Mouse (Mus musculus) liver, embryonic 11.5 days (tissue): ENCODE measurements around the gene Trim8. TPM values are rescaled to one million over a fixed set of nuclear protein-coding genes. Genes with fewer than 3 reads are reported as not detected.

Source experiments
- ATAC-seq: fragments of 200-750 bp; cut with Nextera tagmentation; replicated peaks from 2 replicates; pipeline ENCODE4 v1.8.0; 2017; ENCODE audit warnings: moderate number of reproducible peaks, mild to moderate bottlenecking, moderate TSS enrichment, moderate library complexity; ENCODE audit not compliant: low FRiP score
- DNase-seq: peaks from one replicate; pipeline ENCODE4 v3.0.0-alpha.2; 2017; ENCODE audit warnings: low spot score
- H3K27ac ChIP-seq: fragments of 300-500 bp; sonication (generic); 2 replicates; pipeline ENCODE4 v1.5.1; 2014; ENCODE audit warnings: mild to moderate bottlenecking, low read depth, low read length, control low read depth
- H3K27me3 ChIP-seq: fragments of 300-500 bp; sonication (generic); replicated peaks from 2 replicates; pipeline ENCODE4 v1.6.1; 2014; ENCODE audit warnings: low read length, mixed read lengths; ENCODE audit not compliant: control insufficient read depth, insufficient read depth
- H3K36me3 ChIP-seq: fragments of 300-500 bp; sonication (generic); 2 replicates; pipeline ENCODE4 v1.6.1; 2014; ENCODE audit warnings: mild to moderate bottlenecking, low read length, moderate library complexity, mixed read lengths; ENCODE audit not compliant: control insufficient read depth, insufficient read depth
- H3K4me1 ChIP-seq: fragments of 300-500 bp; sonication (generic); replicated peaks from 2 replicates; pipeline ENCODE4 v1.6.1; 2014; ENCODE audit warnings: low read length, mixed read lengths; ENCODE audit not compliant: control insufficient read depth, insufficient read depth
- H3K4me2 ChIP-seq: fragments of 300-500 bp; sonication (generic); 2 replicates; pipeline ENCODE4 v1.6.1; 2014; ENCODE audit warnings: mild to moderate bottlenecking, control low read depth, moderate library complexity
- H3K4me3 ChIP-seq: fragments of 300-500 bp; sonication (generic); 2 replicates; pipeline ENCODE4 v1.5.1; 2014; ENCODE audit warnings: low read depth, low read length, control low read depth
- H3K9ac ChIP-seq: fragments of 300-500 bp; sonication (generic); 2 replicates; pipeline ENCODE4 v1.6.1; 2014; ENCODE audit warnings: low read depth, low read length, control low read depth
- H3K9me3 ChIP-seq: fragments of 300-500 bp; sonication (generic); 2 replicates; pipeline ENCODE4 v1.6.1; 2016; ENCODE audit warnings: low read length, inconsistent platforms, mixed read lengths; ENCODE audit not compliant: control insufficient read depth
- WGBS: fragments of 180-500 bp; shearing (Covaris S2); extraction: QIAGEN DNeasy Blood & Tissue Kit; methylation state at CpG from one replicate; pipeline ENCODE4 v1.1.7; 2014; 5-methylcytosine and 5-hydroxymethylcytosine counted together
- polyA plus RNA-seq: library from polyadenylated mRNA; unstranded; fragments of >200 nt; fragmentation: Nextera tagmentation; extraction: Ambion mirVana; gene quantifications from 2 replicates; pipeline ENCODE4 v1.2.1, GENCODE M21; 2014

Trim8 gene
- polyA plus RNA-seq, result 22.9 and 24.1 TPM in 2 replicates

DNA sequence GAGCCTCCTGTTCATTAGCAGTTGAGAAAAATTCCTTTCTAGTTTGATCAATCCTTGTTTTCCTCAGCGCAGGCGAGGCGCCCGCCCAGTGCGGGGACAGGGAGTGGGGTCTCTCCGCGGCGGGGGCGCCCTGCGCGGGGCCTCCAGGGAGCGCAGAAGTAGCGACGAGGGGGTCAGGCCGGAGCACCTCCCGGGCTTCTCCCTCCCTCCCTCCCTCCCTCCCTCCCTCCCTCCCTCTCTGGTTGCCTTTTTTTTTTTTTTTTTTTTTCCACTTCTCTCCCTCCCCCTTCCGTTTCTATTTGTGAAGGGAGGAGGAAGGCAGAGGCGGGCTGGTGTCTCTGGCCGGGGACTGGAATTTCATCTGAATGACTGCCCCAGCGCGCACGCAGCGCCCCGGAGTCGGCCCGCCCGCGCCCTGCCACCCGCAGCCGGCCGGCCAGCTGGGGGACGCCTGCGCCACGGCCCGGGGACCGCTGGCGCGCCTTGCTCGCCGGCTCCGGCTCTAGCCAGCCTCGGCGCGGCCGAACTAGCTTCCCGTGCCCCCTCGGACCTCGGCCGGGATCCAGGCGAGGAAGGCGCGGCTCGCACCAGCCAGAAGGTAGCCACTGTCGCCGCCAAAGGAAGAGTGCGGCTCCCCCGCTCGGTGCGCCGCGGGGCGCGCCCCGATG is at the start of gene Trim8:
Trim8 (plus strand) TSS at position 302 of the 668 bp plus-strand sequence.
- ATAC-seq, result no peak; the same call in 1 of the 2 replicates
- Histone ChIP-seq H3K9me3 (no peaks in the 10 kb centered on the region), H3K27ac (peak within 1 kb of the TSS; percentile 100), H3K9ac (peak within 1 kb of the TSS; percentile 99), H3K4me1 (peaks cover 30% of the 10 kb centered on the region), H3K4me3 (peak within 1 kb of the TSS; percentile 97), H3K36me3 (peaks cover 12% of the 10 kb centered on the region), H3K27me3 (no peaks in the 10 kb centered on the region), H3K4me2 (peak within 1 kb of the TSS; percentile 99)
- peak; percentile 85 for DNase-seq
- under 1% methylated on average over 52 of the region's 64 CpGs for WGBS

DNA sequence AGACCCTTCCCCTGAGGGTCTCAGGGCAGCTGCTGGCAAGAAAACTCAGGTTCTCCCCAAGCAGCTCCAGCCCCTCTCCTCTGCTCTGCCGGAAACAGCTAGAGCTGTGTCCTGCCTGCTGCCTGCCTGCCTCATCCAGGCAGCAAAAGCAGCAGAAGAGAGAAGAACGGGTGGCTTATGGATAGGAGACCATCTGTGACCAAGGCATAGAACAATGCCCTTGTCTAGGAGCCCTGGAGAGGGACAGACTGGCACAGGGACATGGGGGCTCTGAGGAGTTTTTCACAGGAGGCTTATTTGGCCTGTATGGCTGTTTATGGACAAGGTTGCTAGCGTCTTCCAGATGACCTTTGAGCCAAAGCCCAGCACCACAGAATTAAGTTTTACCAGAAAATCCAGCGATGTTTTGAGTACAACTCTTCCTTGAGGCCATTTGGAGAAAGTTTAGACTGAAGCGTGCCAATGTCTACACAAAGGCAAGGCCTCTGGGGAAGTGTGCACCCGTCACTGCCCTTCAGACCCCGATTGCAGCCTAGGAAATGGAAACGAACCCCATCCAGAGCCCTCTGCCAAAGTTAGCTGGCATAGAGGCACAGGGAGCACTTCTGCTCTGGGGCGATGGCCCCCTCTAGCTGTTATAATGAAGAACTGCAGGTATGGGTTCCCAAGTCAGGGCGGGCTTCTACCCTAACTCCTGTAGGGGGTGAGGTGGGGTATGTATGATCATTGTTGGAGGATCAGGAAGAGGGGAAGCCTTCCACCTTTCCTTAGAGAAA is 49.3 kb upstream of the Trim8 start:
- no peak overlapping the region for H3K27ac ChIP-seq

DNA sequence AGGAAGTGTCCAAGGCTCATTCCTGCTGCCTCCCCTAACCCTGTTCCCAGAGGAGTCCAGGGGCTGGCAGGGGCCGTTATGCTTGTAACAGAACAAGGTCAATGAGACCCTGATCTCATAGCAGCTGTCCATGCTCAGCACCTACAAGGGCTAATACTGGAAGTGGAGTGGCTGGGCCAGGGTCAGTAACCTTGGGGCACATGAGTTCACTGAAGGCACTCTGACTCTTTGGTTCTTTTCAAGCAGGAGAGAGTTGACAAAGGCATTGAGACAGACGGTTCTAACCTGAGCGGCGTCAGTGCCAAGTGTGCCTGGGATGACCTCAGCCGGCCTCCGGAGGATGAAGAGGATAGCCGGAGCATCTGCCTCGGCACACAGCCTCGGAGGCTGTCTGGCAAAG is 48.6 kb upstream of the Trim8 start:
- peaks cover 3% of the 10 kb centered on the region; the same call in 1 of the 2 replicates for H3K36me3 ChIP-seq
- H3K4me2 ChIP-seq, result no peak overlapping the region
- DNase-seq, result no peak
- no peaks in the 10 kb centered on the region for H3K27me3 ChIP-seq
- 0 out of 2 replicates have a peak overlapping the region, but pooled peaks have one; percentile 21 for H3K9ac ChIP-seq
- H3K4me3 ChIP-seq, result no peak overlapping the region
- peaks cover 55% of the 10 kb centered on the region for H3K4me1 ChIP-seq
- 83% methylated on average over 9 of the region's 9 CpGs for WGBS
- no peaks in the 10 kb centered on the region for H3K9me3 ChIP-seq
- no peak for ATAC-seq
- peak overlapping the region; percentile 41 for H3K27ac ChIP-seq

More for the DNA sequence above, 49.3 kb upstream of the Trim8 start:
- no peak overlapping the region for H3K4me3 ChIP-seq
- no peak overlapping the region for H3K9ac ChIP-seq
- H3K36me3 ChIP-seq, result peaks cover 3% of the 10 kb centered on the region; the same call in 1 of the 2 replicates
- H3K4me2 ChIP-seq, result no peak overlapping the region
- DNase-seq (no peak), ATAC-seq (no peak)
- no peaks in the 10 kb centered on the region for H3K9me3 ChIP-seq
- peaks cover 56% of the 10 kb centered on the region for H3K4me1 ChIP-seq
- no peaks in the 10 kb centered on the region for H3K27me3 ChIP-seq
- WGBS, result 43% methylated on average over 10 of the region's 10 CpGs

DNA sequence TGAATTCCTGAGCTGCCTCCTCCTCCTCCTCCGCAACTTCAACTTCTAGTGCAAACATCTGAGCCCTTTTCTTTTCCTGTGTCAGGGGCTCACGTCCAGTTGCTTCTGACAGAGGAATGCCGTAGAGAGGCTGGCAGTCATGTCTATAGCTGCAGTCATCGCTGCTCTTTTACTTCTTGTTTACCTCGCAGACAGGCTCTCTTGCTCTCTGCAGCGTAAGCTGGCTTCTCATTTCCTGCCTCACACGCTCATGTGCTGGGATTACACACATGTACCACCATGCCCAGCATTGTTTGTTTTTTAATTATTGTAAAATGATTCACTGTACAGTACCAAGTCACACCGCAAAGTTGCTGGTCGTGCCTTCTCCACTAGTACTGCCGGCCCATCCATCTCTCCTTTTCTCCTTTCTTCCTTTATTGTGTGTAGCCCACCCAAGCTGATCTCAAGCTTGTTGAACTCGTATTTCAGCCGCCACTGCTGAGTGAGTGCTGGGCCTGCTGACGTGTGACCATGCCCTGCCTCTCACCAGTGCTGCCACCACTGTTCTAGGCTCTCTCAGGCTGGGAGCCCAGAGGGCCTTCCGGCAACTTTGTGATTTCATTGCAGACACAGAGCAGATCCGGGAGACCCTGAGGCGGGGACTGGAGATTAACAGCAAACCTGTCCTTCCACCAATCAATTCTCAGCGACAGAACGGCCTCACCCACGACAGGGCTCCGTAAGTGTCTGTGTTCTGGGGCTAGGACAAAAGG is 47.2 kb upstream of the Trim8 start:
- no peak overlapping the region for H3K4me3 ChIP-seq
- 31% methylated on average over 20 of the region's 20 CpGs for WGBS

DNA sequence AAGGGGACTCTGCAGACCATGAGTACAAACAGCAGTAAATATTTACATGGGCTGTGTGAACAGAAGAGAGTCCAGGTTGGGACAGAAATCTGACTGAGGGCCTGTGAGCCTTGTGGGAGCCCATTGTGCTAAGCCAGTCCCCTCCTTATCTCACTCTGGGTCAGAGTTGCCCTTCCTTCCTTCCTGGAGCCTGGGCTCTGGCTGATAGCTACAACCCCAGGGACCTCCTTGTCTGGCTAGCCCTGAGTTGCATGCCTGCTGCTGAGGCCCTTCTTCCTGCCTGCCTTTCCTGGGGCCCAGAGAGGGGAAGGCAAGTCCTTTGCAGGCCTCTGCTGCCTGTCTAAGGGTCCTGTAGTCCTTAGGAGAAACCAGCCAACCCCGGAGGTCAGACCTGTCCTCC is 46.5 kb upstream of the Trim8 start:
- Histone ChIP-seq H3K36me3 (peaks cover 3% of the 10 kb centered on the region; the same call in 1 of the 2 replicates), H3K4me2 (peak overlapping the region; percentile 60), H3K27ac (peak overlapping the region; percentile 96), H3K9me3 (no peaks in the 10 kb centered on the region), H3K4me3 (peak overlapping the region; percentile 14; the same call in 1 of the 2 replicates), H3K4me1 (peaks cover 62% of the 10 kb centered on the region), H3K9ac (peak overlapping the region; percentile 57), H3K27me3 (no peaks in the 10 kb centered on the region)
- peak; percentile 71 for DNase-seq
- peak; percentile 97 for ATAC-seq
- WGBS, result 16% methylated on average over 1 of the region's 1 CpGs

More for the DNA sequence above, 47.2 kb upstream of the Trim8 start:
- peak overlapping the region; percentile 57 for H3K9ac ChIP-seq
- peaks cover 3% of the 10 kb centered on the region; the same call in 1 of the 2 replicates for H3K36me3 ChIP-seq
- H3K4me2 ChIP-seq, result peak overlapping the region; percentile 60
- H3K4me1 ChIP-seq, result peaks cover 60% of the 10 kb centered on the region
- no peaks in the 10 kb centered on the region for H3K27me3 ChIP-seq
- H3K9me3 ChIP-seq, result no peaks in the 10 kb centered on the region
- H3K27ac ChIP-seq, result peak overlapping the region; percentile 96
- ATAC-seq, result peak; percentile 33
- peak; percentile 58 for DNase-seq

DNA sequence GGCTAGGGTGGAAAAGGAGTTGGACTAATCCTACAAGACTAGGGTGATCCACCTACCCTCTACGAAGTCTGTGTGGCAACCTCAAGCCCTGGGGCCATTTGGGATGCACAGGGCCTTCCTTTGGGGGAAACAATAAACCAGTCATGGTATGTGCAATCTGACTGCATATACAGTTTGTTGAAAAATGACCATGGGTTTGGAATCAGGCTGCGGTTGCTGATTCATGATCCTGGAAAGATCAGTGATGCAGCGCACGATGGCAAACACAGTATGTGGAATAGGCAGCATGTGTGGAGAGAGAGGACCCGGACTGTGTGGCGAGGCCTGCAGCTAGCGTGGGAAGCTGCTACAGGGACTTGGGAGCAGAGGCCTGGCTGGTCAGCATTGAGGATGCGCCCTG is 45.9 kb upstream of the Trim8 start:
- Histone ChIP-seq H3K27me3 (no peaks in the 10 kb centered on the region), H3K9ac (peak overlapping the region; percentile 57), H3K27ac (peak overlapping the region; percentile 96), H3K4me2 (peak overlapping the region; percentile 60), H3K36me3 (peaks cover 3% of the 10 kb centered on the region; the same call in 1 of the 2 replicates), H3K4me3 (peak overlapping the region; percentile 14; the same call in 1 of the 2 replicates), H3K9me3 (no peaks in the 10 kb centered on the region), H3K4me1 (peaks cover 62% of the 10 kb centered on the region)
- ATAC-seq, result 0 out of 2 replicates have a peak, but pooled peaks have one; percentile 0
- DNase-seq, result no peak
- WGBS, result 67% methylated on average over 8 of the region's 8 CpGs

DNA sequence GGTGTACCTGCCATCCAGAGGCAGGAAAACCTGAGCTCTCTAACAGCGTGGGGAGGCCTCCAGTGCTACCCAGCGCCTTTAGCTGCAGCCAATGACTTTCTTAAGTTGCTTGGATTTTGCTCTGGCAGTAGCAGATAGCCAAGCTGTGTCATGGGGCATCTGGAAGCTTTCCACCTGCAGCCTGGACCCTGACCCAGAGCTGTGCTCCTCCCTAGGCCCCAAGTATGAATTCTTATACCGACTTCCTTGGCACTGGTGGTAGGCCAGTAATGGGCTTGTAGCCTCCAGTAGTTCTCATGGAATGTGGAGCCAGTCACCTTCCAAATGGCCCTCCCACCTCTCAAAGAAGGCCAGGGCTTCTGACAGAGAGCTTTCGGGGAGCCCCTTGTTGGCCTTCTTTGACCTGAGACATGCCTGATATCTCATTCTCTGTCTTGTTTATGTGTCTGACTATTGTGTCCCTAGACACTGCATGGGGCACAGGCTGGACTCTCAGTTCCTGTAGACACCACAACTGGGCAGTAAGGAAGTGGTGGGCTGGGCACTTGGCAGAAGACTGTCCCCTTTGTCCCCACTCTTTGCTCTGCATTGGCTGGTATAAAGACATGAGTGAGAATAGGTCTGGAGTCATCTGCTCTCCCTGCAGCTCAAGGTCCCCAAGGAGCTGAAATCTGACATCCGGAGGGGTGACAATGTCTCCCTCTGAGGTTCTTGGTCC is 45.3 kb upstream of the Trim8 start:
- ATAC-seq (no peak), DNase-seq (no peak)
- WGBS, result 65% methylated on average over 5 of the region's 5 CpGs
- peak overlapping the region; percentile 57 for H3K9ac ChIP-seq
- peak overlapping the region; percentile 60 for H3K4me2 ChIP-seq
- no peak overlapping the region for H3K4me3 ChIP-seq
- H3K9me3 ChIP-seq, result no peaks in the 10 kb centered on the region
- peaks cover 62% of the 10 kb centered on the region for H3K4me1 ChIP-seq
- H3K27me3 ChIP-seq, result no peaks in the 10 kb centered on the region
- H3K27ac ChIP-seq, result peak overlapping the region; percentile 96
- peaks cover 3% of the 10 kb centered on the region; the same call in 1 of the 2 replicates for H3K36me3 ChIP-seq
